Mouse (Mus musculus) olfactory bulb, adult 2 months (tissue): Measurements from ENCODE around the gene Mmp13. TPM values are rescaled to one million over a fixed set of nuclear protein-coding genes. Genes with fewer than 3 reads are reported as not detected.
"Not testable (repeated sequence)": the region's sequence is repeated elsewhere in the genome, so short reads cannot be mapped to it uniquely, and the experiment has no call there.

Source experiments
- H3K27ac ChIP-seq: fragments of 200-500 bp; 2 replicates; pipeline ENCODE4 v1.5.1; 2012; ENCODE audit warnings: low read depth, low read length; ENCODE audit not compliant: insufficient read depth
- H3K4me1 ChIP-seq: fragments of 200-500 bp; 2 replicates; pipeline ENCODE4 v1.6.1; 2012; ENCODE audit warnings: low read length; ENCODE audit not compliant: control insufficient read depth, insufficient read depth
- H3K4me3 ChIP-seq: fragments of 200-500 bp; 2 replicates; pipeline ENCODE4 v1.5.1; 2012; ENCODE audit warnings: mild to moderate bottlenecking, low read depth, low read length, moderate library complexity; ENCODE audit not compliant: insufficient read depth
- CTCF ChIP-seq: fragments of 200-500 bp; IDR thresholded peaks from 2 replicates; pipeline ENCODE4 v1.5.1; 2012; ENCODE audit warnings: low read depth, mild to moderate bottlenecking, low read length, moderate library complexity; ENCODE audit not compliant: insufficient read depth
- POLR2A ChIP-seq: fragments of 200-500 bp; IDR thresholded peaks from 2 replicates; pipeline ENCODE4 v1.6.1; 2012; ENCODE audit warnings: mild to moderate bottlenecking, low read depth, low read length, moderate library complexity; ENCODE audit not compliant: insufficient read depth
- whole genome bisulfite sequencing: fragments of 180-500 bp; shearing (Covaris S2); methylation state at CpG from one replicate; pipeline ENCODE4 v1.1.7; 2018; 5-methylcytosine and 5-hydroxymethylcytosine counted together
- polyA plus RNA-seq: library from polyadenylated mRNA; stranded (reverse); fragments of >200 nt; gene quantifications from 2 replicates; pipeline ENCODE4 v1.2.4, GENCODE M21; 2012; ENCODE audit warnings: low replicate concordance; ENCODE audit not compliant: missing spikeins, insufficient read depth, insufficient read length

The Mmp13 gene
- not detected in 2 replicates for polyA plus RNA-seq

DNA sequence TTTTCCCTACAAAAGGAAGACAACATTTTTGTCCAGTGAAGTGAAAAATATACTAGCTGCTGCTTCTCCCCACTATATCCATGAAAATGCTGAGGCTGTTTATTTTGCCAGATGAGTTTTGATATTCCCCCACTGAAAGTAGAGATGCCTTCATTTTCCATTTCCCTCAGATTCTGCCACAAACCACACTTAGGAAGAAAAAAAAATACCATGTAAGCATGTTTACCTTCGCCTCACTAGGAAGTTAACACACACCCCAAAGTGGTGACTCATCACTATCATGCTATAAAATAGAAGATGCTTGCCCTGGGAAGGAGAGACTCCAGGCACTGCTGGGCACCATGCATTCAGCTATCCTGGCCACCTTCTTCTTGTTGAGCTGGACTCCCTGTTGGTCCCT is at the start of gene Mmp13:
Mmp13 (plus strand) TSS at position 301 of the 400 bp plus-strand sequence.
- H3K4me3 ChIP-seq, result no peak within 1 kb of the TSS
- no peak for TF ChIP-seq CTCF
- TF ChIP-seq POLR2A, result no peak
- H3K4me1 ChIP-seq, result no peaks in the 10 kb centered on the region
- H3K27ac ChIP-seq, result no peak within 1 kb of the TSS
- WGBS, result 77% methylated on average over 1 of the region's 1 CpGs

DNA sequence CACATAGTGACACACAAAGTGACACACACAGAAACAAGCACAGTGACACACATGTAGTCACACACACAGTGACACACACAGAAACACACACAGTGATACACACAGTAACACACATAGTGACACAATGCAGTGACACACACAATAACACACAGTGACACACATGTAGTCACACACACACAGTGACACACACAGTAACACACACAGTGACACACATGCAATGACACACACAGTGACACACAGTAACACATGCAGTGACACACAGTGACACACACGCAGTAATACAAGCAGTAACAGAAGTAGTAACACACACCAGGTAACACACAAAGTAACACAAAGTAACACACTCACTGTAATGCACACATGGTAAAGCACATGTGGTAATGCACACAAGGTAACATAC is 33.7 kb upstream of the Mmp13 start:
- WGBS, result 100% methylated on average over 1 of the region's 1 CpGs
- no peak for TF ChIP-seq CTCF
- TF ChIP-seq POLR2A, result no peak
- Histone ChIP-seq H3K4me1 (no peaks in the 10 kb centered on the region), H3K4me3 (no peak overlapping the region), H3K27ac (no peak overlapping the region)

DNA sequence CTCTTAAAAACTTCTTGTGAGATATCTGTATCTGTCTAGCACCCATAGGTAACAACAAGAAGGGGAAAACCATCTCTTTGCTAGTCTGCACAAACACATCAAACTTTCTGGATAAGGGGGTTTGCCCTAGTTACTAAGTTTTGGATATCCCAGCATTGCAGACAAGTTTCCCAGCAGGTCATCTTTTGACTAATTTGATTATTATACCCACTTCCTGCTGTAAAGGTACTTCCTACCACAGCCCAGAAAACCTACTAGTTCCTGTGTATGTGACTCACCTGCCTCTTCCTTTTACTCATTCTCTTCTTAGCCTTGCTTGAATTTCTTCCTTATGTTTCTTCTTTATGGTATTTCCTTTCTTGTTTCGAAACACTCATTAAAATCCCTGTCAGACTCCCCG is 32.3 kb upstream of the Mmp13 start:
- 91% methylated on average over 2 of the region's 2 CpGs for whole genome bisulfite sequencing
- H3K27ac ChIP-seq, result no peak overlapping the region
- no peaks in the 10 kb centered on the region for H3K4me1 ChIP-seq
- H3K4me3 ChIP-seq, result no peak overlapping the region
- no peak for TF ChIP-seq POLR2A
- no peak for TF ChIP-seq CTCF

DNA sequence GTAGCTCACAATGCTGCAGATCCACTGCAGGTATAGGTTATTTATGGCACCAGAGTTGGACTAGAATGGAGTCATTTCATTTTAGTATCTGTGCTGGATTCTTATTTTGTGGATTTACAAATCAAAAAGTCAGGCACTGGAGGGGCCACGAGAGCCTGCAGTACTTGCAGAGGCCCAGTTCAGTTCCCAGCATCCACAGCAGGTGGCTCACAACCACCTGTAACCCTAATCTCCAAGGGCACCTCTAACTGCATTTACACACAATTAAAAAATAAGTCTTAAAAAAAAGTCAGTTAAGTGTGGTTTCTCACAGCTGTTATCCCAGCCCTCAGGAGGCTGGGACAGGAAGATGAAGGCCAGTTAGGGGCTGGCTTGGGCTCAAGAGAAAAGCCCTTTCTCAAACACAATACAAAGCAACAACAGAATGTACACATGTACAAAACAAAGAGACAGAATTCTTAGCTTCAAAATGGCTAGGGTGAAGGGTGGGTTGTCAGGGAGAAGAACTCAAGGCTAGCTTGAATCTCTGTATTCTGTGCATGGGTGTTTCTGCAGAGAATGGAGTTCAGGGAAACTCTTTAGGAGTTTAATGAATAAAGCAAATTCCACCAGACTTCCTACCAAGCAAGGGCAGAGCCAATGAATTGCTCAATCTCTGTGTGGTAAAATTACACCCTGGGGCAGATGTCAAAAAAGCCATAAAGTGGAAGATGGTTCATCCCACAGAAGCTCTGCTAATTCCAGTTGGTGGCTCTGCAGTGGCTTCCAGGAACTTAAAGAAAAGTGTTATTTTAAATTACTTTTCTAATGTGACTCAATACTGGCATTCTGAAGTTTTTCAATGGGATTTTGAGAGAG is 19.3 kb upstream of the Mmp13 start:
- TF ChIP-seq CTCF (no peak), POLR2A (no peak)
- Histone ChIP-seq H3K27ac (no peak overlapping the region), H3K4me1 (no peaks in the 10 kb centered on the region), H3K4me3 (no peak overlapping the region)
- WGBS, result 88% methylated on average over 1 of the region's 1 CpGs

DNA sequence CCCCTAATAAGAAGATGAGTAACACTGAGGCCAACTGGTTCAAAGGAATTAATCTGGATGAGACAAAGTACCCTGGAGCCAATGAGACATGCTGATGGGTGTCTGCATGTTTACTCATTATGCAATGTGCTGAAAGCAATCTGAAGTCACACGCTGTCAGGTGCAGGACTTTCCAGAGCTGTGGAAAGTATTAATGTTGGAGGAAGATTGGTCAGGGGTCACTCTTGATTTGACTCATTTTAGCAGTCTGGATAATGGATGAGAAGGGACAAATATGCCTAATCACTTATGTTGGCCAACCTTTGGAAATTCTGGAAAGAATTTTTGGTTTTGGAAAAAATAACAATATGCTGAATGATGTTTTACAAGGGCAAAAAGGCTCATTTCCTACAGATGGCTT is 10.6 kb upstream of the Mmp13 start:
- WGBS, result 91% methylated on average over 1 of the region's 1 CpGs
- TF ChIP-seq POLR2A (no peak), CTCF (no peak)
- Histone ChIP-seq H3K4me1 (no peaks in the 10 kb centered on the region), H3K27ac (no peak overlapping the region), H3K4me3 (no peak overlapping the region)

DNA sequence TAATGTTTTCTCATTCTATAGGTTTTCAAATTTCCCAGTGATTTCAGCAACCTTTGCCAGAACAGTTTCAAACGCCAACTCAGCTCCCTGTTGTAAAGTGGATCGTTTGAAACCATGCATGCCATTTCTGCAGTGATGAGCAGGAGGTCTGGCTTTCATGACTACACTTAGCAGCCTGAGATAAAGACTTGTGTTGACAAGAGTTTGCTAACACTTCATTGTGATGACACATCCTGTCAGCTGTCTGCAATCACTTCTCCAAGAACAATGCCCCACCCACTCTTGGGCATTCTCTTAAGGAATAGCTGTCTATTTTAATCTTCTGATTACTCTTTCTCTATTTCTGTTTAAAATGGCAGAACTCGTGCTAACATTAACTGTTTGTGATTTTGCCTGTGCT is 2.2 kb upstream of the Mmp13 start:
- no peak overlapping the region for H3K27ac ChIP-seq
- no peaks in the 10 kb centered on the region for H3K4me1 ChIP-seq
- WGBS, result 46% methylated on average over 3 of the region's 3 CpGs
- H3K4me3 ChIP-seq, result no peak overlapping the region
- no peak for TF ChIP-seq CTCF

DNA sequence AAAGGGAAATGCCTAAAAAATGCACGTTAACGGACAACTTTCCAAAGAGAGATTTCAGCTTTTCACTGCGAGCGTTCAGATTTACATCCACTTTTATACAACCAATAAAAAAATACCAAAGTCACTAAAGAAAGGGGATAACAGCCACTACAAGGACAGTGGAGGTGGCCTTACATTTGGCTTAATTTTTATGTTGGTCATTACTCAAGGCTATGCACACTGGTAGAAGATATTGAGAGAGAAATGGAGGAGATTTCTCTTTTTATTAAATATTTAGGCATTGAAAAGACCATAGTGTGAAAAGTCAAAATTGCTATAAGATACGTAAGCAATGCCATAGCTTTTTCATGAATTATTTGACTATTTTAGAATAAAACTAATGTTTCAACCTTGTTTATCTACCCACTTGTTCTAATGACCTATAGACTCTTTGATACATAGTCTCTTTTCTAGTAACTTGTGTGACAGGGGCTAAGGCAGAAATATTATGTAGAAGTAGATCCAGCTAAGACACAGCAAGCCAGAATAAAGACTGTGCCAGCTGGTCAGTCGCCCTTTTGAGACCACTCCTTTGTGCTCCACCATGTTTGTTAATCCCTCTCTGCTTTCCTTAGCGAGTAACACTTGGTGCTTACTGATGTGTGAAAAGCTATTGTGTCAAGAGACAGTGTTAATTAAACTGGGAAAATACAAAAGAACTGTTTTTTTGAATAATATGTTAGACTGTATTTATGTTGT is 10.4 kb downstream of the Mmp13 start:
- H3K4me1 ChIP-seq, result no peaks in the 10 kb centered on the region
- WGBS, result 68% methylated on average over 7 of the region's 7 CpGs
- H3K4me3 ChIP-seq, result no peak overlapping the region
- no peak for TF ChIP-seq CTCF
- no peak for TF ChIP-seq POLR2A
- no peak overlapping the region for H3K27ac ChIP-seq

DNA sequence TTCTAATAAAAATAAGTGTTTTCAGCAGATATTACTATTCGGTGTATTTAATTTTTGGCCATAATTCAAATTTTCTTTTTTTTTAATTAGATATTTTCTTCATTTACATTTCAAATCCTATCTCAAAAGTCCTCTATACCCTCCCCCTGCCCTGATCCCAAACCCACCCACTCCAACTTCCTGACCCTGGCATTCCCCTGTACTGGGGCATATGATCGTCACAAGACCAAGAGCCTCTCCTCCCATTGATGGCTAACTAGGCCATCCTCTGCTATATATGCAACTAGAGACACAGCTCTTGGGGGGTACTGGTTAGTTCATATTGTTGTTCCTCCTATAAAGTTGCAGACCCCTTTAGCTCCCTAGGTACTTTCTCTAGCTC is 11.0 kb downstream of the Mmp13 start:
- H3K4me1 ChIP-seq, H3K27ac ChIP-seq, H3K4me3 ChIP-seq: not testable (repeated sequence)
- 44% methylated on average over 2 of the region's 2 CpGs for WGBS

DNA sequence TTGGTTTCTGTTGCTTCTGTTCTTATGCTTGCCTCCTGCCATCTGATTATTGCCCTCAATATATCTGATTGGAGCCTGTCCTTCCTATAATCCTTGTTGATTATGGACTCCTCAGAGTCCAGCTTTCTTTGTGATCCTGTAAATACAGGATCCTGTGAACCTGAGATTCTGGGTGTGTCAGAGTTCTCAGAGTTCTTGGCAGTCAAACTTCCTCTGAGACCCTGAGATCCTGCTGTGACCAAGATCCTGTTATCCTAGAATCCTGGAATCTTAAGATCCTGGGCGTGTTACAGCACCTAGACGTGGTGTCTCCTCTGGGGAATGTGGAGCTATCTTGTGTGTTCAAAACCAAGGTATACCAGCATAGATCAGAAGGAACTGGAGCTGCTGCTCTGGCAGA is 17.2 kb downstream of the Mmp13 start:
- WGBS, result 78% methylated on average over 2 of the region's 2 CpGs
- Histone ChIP-seq H3K4me3 (no peak overlapping the region), H3K27ac (no peak overlapping the region), H3K4me1 (no peaks in the 10 kb centered on the region)
- no peak for TF ChIP-seq CTCF
- no peak for TF ChIP-seq POLR2A
